Mouse (Mus musculus): ENCODE data around the gene Mbd5.

The Mbd5 gene

DNA sequence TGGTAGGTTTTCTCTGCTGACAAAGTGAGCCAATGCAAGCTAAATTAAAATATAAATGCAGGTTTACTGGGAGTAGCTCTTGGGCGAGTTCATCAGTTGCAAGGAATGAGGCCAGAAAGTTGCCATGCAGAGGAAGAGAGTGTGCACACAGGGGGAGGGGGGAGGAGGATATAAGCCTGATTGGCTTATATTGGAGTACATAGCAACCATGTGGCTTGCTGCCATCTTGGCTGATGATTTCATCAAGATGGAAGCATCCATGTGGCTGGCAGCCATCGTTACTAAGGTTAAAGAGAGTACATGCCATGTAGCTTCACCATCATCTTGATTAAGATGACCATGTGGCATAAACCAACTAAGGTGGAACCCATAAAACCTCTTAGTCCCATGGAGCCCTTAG, 395.0 kb downstream of the Mbd5 start:
- DNase-seq (ENCODE audit: low read depth, low spot score) = no peak

DNA sequence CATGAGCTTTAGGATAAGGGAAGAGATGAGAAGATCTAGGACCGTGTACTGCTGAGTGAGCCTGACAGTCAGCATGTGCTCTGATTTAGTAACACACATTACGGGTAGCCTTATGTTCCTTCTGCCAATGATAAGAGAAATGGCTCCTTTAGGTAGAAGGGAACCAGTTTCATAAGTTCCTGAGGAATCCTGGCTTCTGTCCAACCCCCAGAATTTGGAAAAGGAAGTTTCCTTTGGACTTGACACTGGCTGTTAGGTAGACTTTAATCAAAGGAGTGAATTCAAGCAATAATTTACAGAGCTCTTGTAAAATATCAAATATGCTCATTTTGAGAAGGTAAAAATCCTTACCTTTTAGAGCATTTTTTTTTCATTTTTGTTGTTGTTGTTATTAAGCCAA, 396.5 kb downstream of the Mbd5 start:
- no peak for DNase-seq (ENCODE audit: low read depth, low spot score)

DNA sequence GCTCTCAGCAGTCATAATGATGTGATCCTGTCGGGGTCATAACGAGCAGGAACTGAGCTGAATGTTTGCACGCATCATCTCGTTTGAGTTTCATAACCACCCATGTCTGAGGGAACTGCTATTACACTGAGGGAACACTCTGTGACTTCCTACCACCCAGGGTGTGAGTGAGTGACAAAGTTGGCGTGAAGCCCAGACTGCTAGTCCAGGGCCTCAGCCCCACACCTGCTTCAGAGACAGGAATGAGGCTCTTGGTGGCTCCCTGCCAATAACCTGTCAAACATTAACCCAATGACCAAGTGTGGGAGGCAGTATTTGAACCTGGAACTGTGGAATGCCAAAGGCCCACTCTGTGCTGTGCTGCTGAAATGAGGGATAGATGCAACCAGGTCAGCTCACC, 400.5 kb downstream of the Mbd5 start:
- DNase-seq (ENCODE audit: low read depth, low spot score) = no peak

DNA sequence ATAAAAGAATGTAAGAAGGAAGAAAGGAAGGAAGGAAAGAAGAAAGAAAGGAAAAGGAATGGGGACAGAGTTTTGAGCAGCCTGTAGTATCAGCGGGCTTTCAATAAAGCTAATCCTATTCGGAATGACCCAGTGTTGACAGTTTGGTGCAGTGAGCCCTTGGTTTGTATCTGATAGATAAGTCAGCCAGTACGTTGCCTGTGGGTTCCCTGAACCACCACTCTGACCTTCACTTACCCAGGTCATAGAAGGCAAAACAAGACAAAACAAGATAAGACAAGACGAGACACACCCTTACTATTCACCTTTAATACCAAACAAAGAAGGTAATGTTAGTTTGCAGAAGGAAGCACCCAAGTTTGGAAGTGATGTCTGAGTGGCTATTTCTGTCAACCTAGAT, 401.5 kb downstream of the Mbd5 start:
- no peak for DNase-seq (ENCODE audit: low read depth, low spot score)

DNA sequence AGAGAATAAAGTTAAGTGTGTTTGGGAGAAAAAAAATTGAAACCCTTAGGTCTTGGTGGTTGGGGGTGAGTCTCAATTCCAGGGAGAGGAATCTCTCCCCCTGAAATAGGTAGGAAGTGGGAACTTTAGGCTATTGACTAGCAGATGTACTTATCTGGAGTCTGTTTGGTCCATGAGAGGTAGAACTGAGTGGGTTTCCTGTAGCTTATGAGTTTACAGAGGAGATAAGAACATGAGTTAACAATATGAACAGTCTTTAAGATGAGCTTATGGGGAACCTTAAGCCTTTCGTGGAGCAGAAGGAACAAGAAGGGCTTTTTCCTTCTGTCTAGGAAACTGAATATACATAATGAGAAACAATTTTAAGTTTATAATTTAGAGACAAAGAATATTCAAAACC, 404.8 kb downstream of the Mbd5 start:
- DNase-seq (ENCODE audit: low read depth, low spot score) = no peak

DNA sequence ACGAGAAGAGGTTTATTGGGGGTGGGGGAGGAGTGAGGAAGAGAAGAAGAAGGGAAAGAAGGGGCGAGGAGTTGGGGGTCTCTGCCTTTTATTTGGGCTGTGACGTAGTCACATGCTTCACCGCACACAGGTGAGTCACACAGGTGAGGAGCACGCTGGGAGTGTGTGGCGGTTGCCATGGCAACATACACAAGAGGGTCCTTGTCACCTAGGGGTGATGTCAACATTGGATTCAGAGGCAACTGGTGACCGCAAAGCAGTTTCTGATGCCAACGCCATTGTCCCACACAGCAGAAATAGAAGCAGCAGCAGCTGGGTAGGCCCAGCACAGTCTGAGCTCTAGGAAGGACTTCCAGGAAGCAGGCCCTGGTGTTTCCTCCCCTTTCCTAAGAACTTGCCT, 406.6 kb downstream of the Mbd5 start:
- DNase-seq (ENCODE audit: low read depth, low spot score) = no peak

DNA sequence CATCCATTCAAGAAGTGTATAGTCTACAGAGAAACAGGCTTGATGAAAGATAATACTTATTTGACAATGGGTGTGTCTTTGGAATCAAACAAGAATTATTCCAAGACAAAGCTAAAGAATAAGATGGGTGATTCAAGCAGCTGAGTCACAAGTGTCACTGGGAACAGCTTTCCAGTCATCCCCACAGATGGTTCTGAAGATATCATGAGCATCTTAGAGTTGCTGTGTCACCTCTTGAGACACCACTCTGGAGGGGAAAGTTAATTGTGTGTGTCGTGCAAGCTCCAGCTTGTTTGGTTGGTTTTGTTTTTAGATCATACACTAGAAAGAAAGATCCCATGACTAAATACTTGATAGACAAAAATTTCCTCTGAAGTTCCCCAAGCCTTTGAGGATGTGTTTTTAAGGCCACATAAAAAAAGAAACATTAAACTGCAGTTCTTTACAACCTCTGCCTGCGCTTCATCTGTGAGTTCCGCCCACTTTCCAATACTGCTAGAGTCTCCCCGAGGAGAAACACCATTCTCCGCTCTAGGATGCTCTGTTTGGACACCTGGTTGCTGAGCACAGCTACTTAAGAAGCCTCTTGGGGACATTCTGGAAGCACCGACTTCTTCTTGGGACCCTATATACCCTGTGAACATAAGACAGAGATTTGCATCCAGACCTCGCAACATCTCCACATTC, 409.0 kb downstream of the Mbd5 start:
- DNase-seq (ENCODE audit: low read depth, low spot score) = no peak

DNA sequence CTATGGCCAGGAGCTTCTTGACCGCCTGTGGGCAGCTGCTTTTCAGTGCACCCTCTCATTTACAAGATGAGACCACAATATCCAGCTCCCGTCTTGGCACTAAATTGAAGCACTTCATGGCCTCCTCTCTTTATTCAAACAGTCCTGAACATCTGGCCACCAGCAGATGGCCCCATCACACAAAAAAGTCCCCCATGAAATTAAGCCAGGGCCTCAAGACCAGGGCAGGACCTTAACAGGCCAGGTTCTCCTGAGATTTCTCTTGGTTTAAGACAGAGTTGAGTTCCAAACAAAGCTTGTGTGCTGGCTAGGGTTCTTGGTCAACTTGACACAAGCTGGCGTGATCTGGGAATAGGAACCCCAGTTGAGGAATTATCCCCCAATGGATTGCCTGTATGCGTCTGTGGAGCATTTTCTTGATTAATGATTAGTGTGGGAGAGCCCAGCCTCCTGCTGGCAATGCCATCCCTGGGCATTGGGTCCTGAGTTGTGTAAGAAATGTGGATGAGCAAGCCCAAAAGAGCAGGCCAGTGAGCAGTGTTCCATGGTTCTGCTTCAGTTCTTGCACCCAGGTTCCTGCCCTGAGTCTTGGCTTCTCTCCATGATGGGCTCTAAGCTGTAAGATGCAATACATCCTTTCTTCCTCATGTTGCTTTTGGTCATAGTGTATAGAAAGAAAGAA, 409.7 kb downstream of the Mbd5 start:
- DNase-seq (ENCODE audit: low read depth, low spot score) = peak; percentile 9

DNA sequence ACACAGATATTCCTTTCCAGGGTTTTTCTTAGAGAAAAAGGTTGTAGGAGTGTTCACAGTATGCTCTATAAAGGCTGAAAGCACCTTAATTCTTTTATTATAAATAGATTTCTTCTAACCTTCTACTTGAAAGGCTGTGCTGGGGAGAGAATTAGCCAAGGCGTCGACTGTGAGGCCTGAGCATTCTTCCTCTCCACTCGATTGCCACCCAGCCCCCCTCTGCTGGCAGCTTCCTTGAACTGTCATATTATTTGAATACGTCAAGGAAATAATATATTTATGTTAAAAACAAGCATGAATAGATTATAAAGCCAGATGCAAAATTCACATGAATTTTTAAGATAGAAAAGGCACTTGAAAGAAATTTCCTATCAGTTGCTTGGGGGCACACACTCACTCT, 410.4 kb downstream of the Mbd5 start:
- no peak for DNase-seq (ENCODE audit: low read depth, low spot score)

DNA sequence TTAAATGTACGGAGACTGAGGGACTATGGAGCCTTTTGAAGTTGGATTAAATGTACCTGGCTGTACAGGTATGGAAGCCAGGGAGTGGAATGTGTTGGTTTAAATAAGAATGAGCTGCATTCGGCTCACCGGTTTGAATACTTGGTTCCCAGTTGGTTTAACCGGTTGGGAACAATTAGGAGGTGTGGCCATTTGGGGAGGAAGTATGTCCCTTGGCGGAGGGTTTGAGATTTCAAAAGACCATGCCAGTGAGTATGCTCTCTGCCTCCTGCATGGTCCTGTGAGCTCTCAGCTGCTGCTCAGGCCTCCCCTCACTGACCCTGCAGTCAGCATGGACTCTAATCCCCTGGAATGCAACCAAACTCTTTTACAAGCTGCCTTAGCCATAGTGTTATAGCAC, 415.2 kb downstream of the Mbd5 start:
- no peak for DNase-seq (ENCODE audit: low read depth, low spot score)

DNA sequence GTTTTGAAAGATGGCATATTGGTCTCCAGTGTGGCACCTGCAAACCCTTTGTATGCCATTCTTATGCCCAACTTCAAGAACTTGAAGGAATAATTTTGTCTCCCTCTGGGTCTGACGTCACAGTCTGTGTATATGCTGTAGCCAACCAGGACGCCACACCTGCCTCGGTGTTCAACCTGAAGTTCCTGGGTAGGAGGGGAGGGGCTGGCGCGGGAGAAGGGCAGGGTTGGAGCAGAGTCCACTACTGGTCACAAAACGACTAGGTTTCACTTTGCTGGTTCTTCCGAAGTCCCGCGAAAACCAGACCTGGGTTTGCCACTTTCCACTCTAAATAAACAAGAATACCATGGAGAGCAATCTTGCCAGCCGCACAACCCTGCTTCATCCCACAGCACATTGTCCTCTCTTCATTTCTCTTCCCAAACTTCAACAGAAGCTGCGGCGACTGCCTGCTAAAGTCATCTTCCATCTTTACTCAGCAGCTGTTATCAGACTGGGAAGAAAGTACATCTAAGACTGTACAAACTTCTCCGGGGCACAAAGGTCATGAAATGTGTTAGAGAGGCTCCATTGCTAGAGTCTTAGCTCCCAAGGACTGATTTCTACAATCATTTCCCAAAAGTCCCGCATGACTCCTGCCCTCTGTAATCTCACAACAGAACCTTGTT, 417.7 kb downstream of the Mbd5 start:
- no peak for DNase-seq (ENCODE audit: low read depth, low spot score)

DNA sequence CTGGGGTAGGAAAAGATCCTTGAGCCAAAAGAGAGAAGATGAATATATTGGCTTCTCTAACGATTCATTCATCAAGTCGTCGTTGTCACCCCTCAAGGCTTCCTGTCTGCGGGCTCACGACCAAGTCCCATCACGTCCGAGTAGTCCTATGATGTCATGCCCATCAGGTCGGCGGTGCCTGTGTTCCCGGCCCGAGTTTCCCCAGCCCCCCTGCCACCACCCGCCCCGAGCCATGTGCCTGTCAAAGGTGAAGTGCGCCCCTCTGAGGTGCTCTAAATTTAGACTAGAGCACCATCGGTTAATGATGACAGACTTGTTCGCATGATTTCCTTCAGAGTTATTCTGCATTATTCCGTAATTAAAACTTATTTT, 418.2 kb downstream of the Mbd5 start:
- no peak for DNase-seq (ENCODE audit: low read depth, low spot score)

DNA sequence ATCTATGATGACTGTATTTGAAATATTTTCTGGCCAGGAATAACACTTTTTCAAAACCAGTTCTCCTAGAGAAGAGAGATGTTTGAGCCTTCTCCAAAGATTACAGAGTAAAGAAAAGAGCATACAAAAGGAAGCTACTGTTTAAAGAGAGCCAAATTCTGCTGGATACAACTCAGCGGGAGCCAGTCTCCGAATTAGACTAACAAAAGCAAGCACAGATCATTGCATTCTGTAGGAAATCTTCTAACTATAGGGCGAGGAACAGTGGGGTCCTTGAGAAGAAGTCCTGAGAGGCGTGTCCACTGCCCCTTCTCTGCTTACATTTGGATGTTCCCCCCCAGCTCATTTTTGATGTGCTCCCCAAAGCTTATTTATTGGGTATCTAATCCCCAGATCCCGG, 422.3 kb downstream of the Mbd5 start:
- no peak for DNase-seq (ENCODE audit: low read depth, low spot score)

DNA sequence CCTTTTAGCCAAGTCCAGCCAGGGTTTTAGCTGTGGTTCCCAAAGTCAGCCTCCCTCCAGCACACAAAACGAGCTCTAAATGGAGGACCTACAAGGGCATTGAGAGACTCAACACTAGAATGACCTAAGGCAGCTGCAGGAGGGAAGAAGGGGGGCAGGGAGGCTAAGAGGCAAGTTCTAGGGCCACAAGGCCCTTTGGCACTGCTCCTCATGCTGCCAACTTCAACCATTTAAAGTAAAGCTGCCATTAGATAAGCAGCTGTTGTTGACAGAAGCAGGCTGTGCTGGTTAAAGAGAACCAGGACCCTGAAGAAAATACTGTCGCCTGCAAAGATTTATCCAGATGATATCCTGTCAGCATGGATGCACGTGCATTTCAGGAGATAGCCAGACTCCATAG, 423.3 kb downstream of the Mbd5 start:
- no peak for DNase-seq (ENCODE audit: low read depth, low spot score)

Data from retina, postnatal 7 days (tissue).